Mouse (Mus musculus) midbrain, embryonic 12.5 days (tissue): ENCODE results near the gene Tspan7. TPM values are rescaled to one million over a fixed set of nuclear protein-coding genes. Genes with fewer than 3 reads are reported as not detected.

Experiments used
- polyA plus RNA-seq: library from polyadenylated mRNA; unstranded; fragments of >200 nt; fragmentation: Nextera tagmentation; extraction: Ambion mirVana; gene quantifications from 2 replicates; pipeline ENCODE4 v1.2.1, GENCODE M21; 2016

Tspan7 gene
- polyA plus RNA-seq, 1 experiment from 2014 or later: 76.7 TPM

Other genes starting within 250 kb of the Tspan7 start
- gene Otc, start 232.9 kb upstream of the Tspan7 start, polyA plus RNA-seq: not detected in 2 replicates
- gene Mid1ip1, start 229.9 kb downstream of the Tspan7 start, polyA plus RNA-seq: 47.8 and 52.8 TPM in 2 replicates